In genomic region chr1:58955716-58956115, GRCm38 (mm10) we compare ENCODE assay signal across 15 mouse cellular contexts. TPM values are rescaled to one million over a fixed set of nuclear protein-coding genes. Genes with fewer than 3 reads are reported as not detected.
DNase-seq lines count a peak whose midpoint lies in the region; ATAC-seq and TF ChIP-seq lines count a peak whose summit lies in the region.
"Had no signal": no experiment of that assay in that cellular context is flagged by ENCODE, and none has a peak within 500 bp of the region (broad histone marks: within the 10 kb centered on the region; RNA-seq: fewer than 3 reads in every experiment).

No protein-coding gene starts in this region.

- peak overlapping the region; percentile 82; the same call in 1 of the 2 replicates for H3K27ac ChIP-seq in gastrocnemius, adult 2 months
- H3K27ac ChIP-seq in thymus, adult 2 months (ENCODE audit: control insufficient read depth, insufficient read depth, low read length) = peak overlapping the region; percentile 59
- H3K27ac ChIP-seq in heart, postnatal 0 days (ENCODE audit: low read depth) = no peak overlapping the region
- no peak overlapping the region for H3K27ac ChIP-seq in midbrain, embryonic 15.5 days
- H3K27ac ChIP-seq: embryonic facial prominence, embryonic 13.5 days; midbrain, embryonic 10.5 days; neural tube, embryonic 12.5 days had no signal

- WGBS in thymus, adult 2 months = 43% methylated on average over 3 of the region's 3 CpGs
- 51% methylated on average over 3 of the region's 3 CpGs for WGBS in heart, postnatal 0 days
- 91% methylated on average over 3 of the region's 3 CpGs for WGBS in midbrain, embryonic 15.5 days

- no peak for TF ChIP-seq CTCF in gastrocnemius, adult 2 months (IDR thresholded peaks at IDR 0.05)
- TF ChIP-seq CTCF in thymus, adult 2 months (IDR thresholded peaks at IDR 0.05; ENCODE audit: borderline replicate concordance, control insufficient read depth, extremely low read depth, insufficient read depth, low read length, poor library complexity) = no peak
- no peak for TF ChIP-seq CTCF in heart, postnatal 0 days (IDR thresholded peaks at IDR 0.05; ENCODE audit: low read depth)

- intact Hi-C loops in gastrocnemius, adult 2 months (cut with DNase I) = no loop called here

- ATAC-seq in heart, postnatal 0 days (ENCODE audit: insufficient read depth, low read depth) = no peak
- peak; percentile 43; the same call in 1 of the 2 replicates for ATAC-seq in megakaryocyte-erythroid progenitor cell, adult 5-6 weeks (replicated peaks; ENCODE audit: low FRiP score, low TSS enrichment, poor library complexity, severe bottlenecking)
- no peak for ATAC-seq in midbrain, embryonic 15.5 days (replicated peaks)
- ATAC-seq: intestine, embryonic 16.5 days had no signal

- DNase-seq in gastrocnemius, adult 2 months = no peak
- no peak for DNase-seq in gastrocnemius, adult 8-10 months (ENCODE audit: low spot score in 2 of 2)
- peak; percentile 20 for DNase-seq in thymus, adult 2 months
- no peak for DNase-seq in thymus, postnatal 10 days (ENCODE audit: low spot score in 2 of 2)
- DNase-seq in heart, postnatal 0 days (ENCODE audit: low spot score) = peak; percentile 5
- no peak for DNase-seq in frontal cortex, postnatal 10 days (ENCODE audit: low spot score in 2 of 2)
- DNase-seq: cerebellum, postnatal 14 days; right cerebral cortex, adult 18-20 months had no signal

- H3K4me1 ChIP-seq in thymus, adult 2 months (replicated peaks; ENCODE audit: control insufficient read depth, insufficient read depth, low read length) = peaks cover 18% of the 10 kb centered on the region
- peaks cover 82% of the 10 kb centered on the region for H3K4me1 ChIP-seq in heart, postnatal 0 days (ENCODE audit: control insufficient read depth, insufficient read depth)
- peaks cover 6% of the 10 kb centered on the region; the same call in 1 of the 2 replicates for H3K4me1 ChIP-seq in midbrain, embryonic 15.5 days
- H3K4me1 ChIP-seq: neural tube, embryonic 12.5 days had no signal

- H3K4me2 ChIP-seq in heart, postnatal 0 days (ENCODE audit: low read depth, low read length) = no peak overlapping the region
- H3K4me2 ChIP-seq in midbrain, embryonic 15.5 days = no peak overlapping the region
- H3K4me2 ChIP-seq: embryonic facial prominence, embryonic 13.5 days; neural tube, embryonic 12.5 days had no signal

- no peaks in the 10 kb centered on the region for H3K36me3 ChIP-seq in thymus, adult 2 months (ENCODE audit: control insufficient read depth, insufficient read depth, low read length)
- no peaks in the 10 kb centered on the region for H3K36me3 ChIP-seq in heart, postnatal 0 days (replicated peaks; ENCODE audit: control insufficient read depth, insufficient read depth, low read length)
- no peaks in the 10 kb centered on the region for H3K36me3 ChIP-seq in midbrain, embryonic 15.5 days (replicated peaks)
- H3K36me3 ChIP-seq: embryonic facial prominence, embryonic 13.5 days; midbrain, embryonic 10.5 days; neural tube, embryonic 12.5 days had no signal

- H3K4me3 ChIP-seq in gastrocnemius, adult 2 months = no peak overlapping the region
- H3K4me3 ChIP-seq in thymus, adult 2 months (ENCODE audit: control insufficient read depth, insufficient read depth, low read length) = no peak overlapping the region
- H3K4me3 ChIP-seq in heart, postnatal 0 days (ENCODE audit: low read depth, low read length) = no peak overlapping the region
- no peak overlapping the region for H3K4me3 ChIP-seq in midbrain, embryonic 15.5 days
- H3K4me3 ChIP-seq: embryonic facial prominence, embryonic 13.5 days; midbrain, embryonic 10.5 days; neural tube, embryonic 12.5 days had no signal

- H3K9ac ChIP-seq in heart, postnatal 0 days (replicated peaks; ENCODE audit: low read depth, low read length) = no peak overlapping the region
- no peak overlapping the region for H3K9ac ChIP-seq in midbrain, embryonic 15.5 days
- H3K9ac ChIP-seq: embryonic facial prominence, embryonic 13.5 days; neural tube, embryonic 12.5 days had no signal

- H3K27me3 ChIP-seq in thymus, adult 2 months (ENCODE audit: control insufficient read depth, insufficient read depth, low read length) = no peaks in the 10 kb centered on the region
- no peaks in the 10 kb centered on the region for H3K27me3 ChIP-seq in heart, postnatal 0 days (ENCODE audit: control insufficient read depth, insufficient read depth, low read length)
- H3K27me3 ChIP-seq in midbrain, embryonic 15.5 days (replicated peaks) = no peaks in the 10 kb centered on the region
- H3K27me3 ChIP-seq: embryonic facial prominence, embryonic 13.5 days; neural tube, embryonic 12.5 days had no signal

- TF ChIP-seq POLR2A in thymus, adult 2 months (IDR thresholded peaks at IDR 0.05; ENCODE audit: control insufficient read depth, extremely low read depth, insufficient read depth, low read length, poor library complexity) = no peak

- TF ChIP-seq EP300 in heart, postnatal 0 days (IDR thresholded peaks at IDR 0.05; ENCODE audit: low read depth) = no peak

- H3K9me3 ChIP-seq in heart, postnatal 0 days (replicated peaks; ENCODE audit: control insufficient read depth, low read length) = no peaks in the 10 kb centered on the region
- no peaks in the 10 kb centered on the region for H3K9me3 ChIP-seq in midbrain, embryonic 15.5 days
- H3K9me3 ChIP-seq: embryonic facial prominence, embryonic 13.5 days; G1E; midbrain, embryonic 10.5 days; neural tube, embryonic 12.5 days had no signal

RNA-seq across cellular contexts. Expression of gene Trak2, which starts 17.5 kb away (rescaled TPM):
- 10 to 100 TPM; 72.9 to 83.5 TPM for total RNA-seq in gastrocnemius, adult 2 months (2021)
- 100 to 1,000 TPM in 1 of 4 experiments, 10 to 100 TPM in 3; 60.8 to 110 (median 83.9) TPM for total RNA-seq in gastrocnemius, adult 8-10 months (2022)
- 46.6 and 52.0 TPM in 2 replicates for polyA plus RNA-seq in thymus, adult 2 months (2012; rRNA removed)
- total RNA-seq in heart, postnatal 0 days (2014; rRNA removed; ENCODE audit: low replicate concordance) = 87.2 and 117 TPM in 2 replicates
- 26.9 and 32.7 TPM in 2 replicates for polyA plus RNA-seq in heart, postnatal 0 days (2015; fragmentation: Nextera tagmentation; extraction: Ambion mirVana)
- total RNA-seq in megakaryocyte-erythroid progenitor cell, adult 5-6 weeks (2014; fragmentation: Nextera tagmentation) = 82.4 and 98.1 TPM in 2 replicates
- 50.7 and 56.6 TPM in 2 replicates for total RNA-seq in megakaryocyte-erythroid progenitor cell, adult 5-6 weeks (2017)
- 18.3 and 18.7 TPM in 2 replicates for polyA plus RNA-seq in midbrain, embryonic 15.5 days (2015; fragmentation: Nextera tagmentation; extraction: Ambion mirVana)

RNA-seq across cellular contexts. Expression of gene Stradb, which starts 17.6 kb away (rescaled TPM):
- 100 to 1,000 TPM; 130 to 145 TPM for total RNA-seq in gastrocnemius, adult 2 months (2021)
- 100 to 1,000 TPM; 117 to 185 (median 147) TPM for total RNA-seq in gastrocnemius, adult 8-10 months (2022)
- polyA plus RNA-seq in thymus, adult 2 months (2012; rRNA removed) = 15.5 and 15.6 TPM in 2 replicates
- 9.7 and 22.7 TPM in 2 replicates for total RNA-seq in heart, postnatal 0 days (2014; rRNA removed; ENCODE audit: low replicate concordance)
- polyA plus RNA-seq in heart, postnatal 0 days (2015; fragmentation: Nextera tagmentation; extraction: Ambion mirVana) = 25.1 and 27.4 TPM in 2 replicates
- total RNA-seq in megakaryocyte-erythroid progenitor cell, adult 5-6 weeks (2014; fragmentation: Nextera tagmentation) = 35.6 and 36.6 TPM in 2 replicates
- total RNA-seq in megakaryocyte-erythroid progenitor cell, adult 5-6 weeks (2017) = 14.2 and 23.8 TPM in 2 replicates
- 116 and 117 TPM in 2 replicates for polyA plus RNA-seq in midbrain, embryonic 15.5 days (2015; fragmentation: Nextera tagmentation; extraction: Ambion mirVana)

Comparison
In these comparisons a context has a peak if more than half of its experiments do, and no peak if none do; other contexts are left out.
1. DNase-seq: peak in thymus, adult 2 months (single experiment) and heart, postnatal 0 days (single experiment); none in gastrocnemius, adult 2 months (single experiment), gastrocnemius, adult 8-10 months (0 of 2), thymus, postnatal 10 days (0 of 2) and frontal cortex, postnatal 10 days (0 of 2).
2. H3K27ac ChIP-seq: peak in gastrocnemius, adult 2 months (single experiment) and thymus, adult 2 months (single experiment); none in heart, postnatal 0 days (single experiment) and midbrain, embryonic 15.5 days (single experiment).